Mouse (Mus musculus) liver, embryonic 13.5 days (tissue): Measurements from ENCODE around the gene Sox11. TPM values are rescaled to one million over a fixed set of nuclear protein-coding genes. Genes with fewer than 3 reads are reported as not detected.

Experiments used
- ATAC-seq: fragments of 200-750 bp; cut with Nextera tagmentation; 2 replicates; pipeline ENCODE4 v1.8.0; 2017; ENCODE audit warnings: low read depth, mild to moderate bottlenecking, moderate number of reproducible peaks, moderate library complexity
- DNase-seq: peaks from one replicate; pipeline ENCODE4 v3.0.0; 2022
- H3K27ac ChIP-seq: fragments of 300-500 bp; sonication (generic); 2 replicates; pipeline ENCODE4 v1.5.1; 2015; ENCODE audit warnings: moderate library complexity, mild to moderate bottlenecking, inconsistent platforms
- H3K27me3 ChIP-seq: fragments of 300-500 bp; sonication (generic); 2 replicates; pipeline ENCODE4 v1.6.1; 2015; ENCODE audit warnings: mild to moderate bottlenecking, inconsistent platforms
- H3K36me3 ChIP-seq: fragments of 300-500 bp; sonication (generic); 2 replicates; pipeline ENCODE4 v1.6.1; 2015; ENCODE audit warnings: mild to moderate bottlenecking, inconsistent platforms
- H3K4me1 ChIP-seq: fragments of 300-500 bp; sonication (generic); replicated peaks from 2 replicates; pipeline ENCODE4 v1.6.1; 2015; ENCODE audit warnings: inconsistent platforms
- H3K4me2 ChIP-seq: fragments of 300-500 bp; sonication (generic); 2 replicates; pipeline ENCODE4 v1.6.1; 2015; ENCODE audit warnings: inconsistent platforms, mild to moderate bottlenecking, moderate library complexity
- H3K4me3 ChIP-seq: fragments of 300-500 bp; sonication (generic); replicated peaks from 2 replicates; pipeline ENCODE4 v1.5.1; 2015; ENCODE audit warnings: mild to moderate bottlenecking, inconsistent platforms
- H3K9ac ChIP-seq: fragments of 300-500 bp; sonication (generic); 2 replicates; pipeline ENCODE4 v1.6.1; 2015; ENCODE audit warnings: mild to moderate bottlenecking, inconsistent platforms
- H3K9me3 ChIP-seq: fragments of 300-500 bp; sonication (generic); replicated peaks from 2 replicates; pipeline ENCODE4 v1.6.1; 2016; ENCODE audit warnings: inconsistent platforms
- WGBS: fragments of 180-500 bp; shearing (Covaris S2); methylation state at CpG from one replicate; pipeline ENCODE4 v1.1.7; 2015; ENCODE audit not compliant: insufficient replicate concordance; 5-methylcytosine and 5-hydroxymethylcytosine counted together
- polyA plus RNA-seq: library from polyadenylated mRNA; unstranded; fragments of >200 nt; fragmentation: Nextera tagmentation; extraction: Ambion mirVana; gene quantifications from 2 replicates; pipeline ENCODE4 v1.2.1, GENCODE M21; 2015

Gene Sox11
- polyA plus RNA-seq, 1 experiment from 2014 or later = 2.1 TPM

GRCm38 (mm10) chr12:27343606-27344410 is 1.4 kb upstream of the Sox11 start:
- no peaks in the 10 kb centered on the region for H3K9me3 ChIP-seq
- 0 out of 2 replicates have a peak, but pooled peaks cover 6% of the 10 kb centered on the region for H3K4me1 ChIP-seq
- H3K4me2 ChIP-seq = peak overlapping the region; percentile 61
- no peak overlapping the region for H3K27ac ChIP-seq
- no peak overlapping the region for H3K9ac ChIP-seq
- H3K36me3 ChIP-seq = no peaks in the 10 kb centered on the region
- DNase-seq (no peak), ATAC-seq (no peak)
- H3K4me3 ChIP-seq = peak overlapping the region; percentile 53
- 15% methylated on average over 17 of the region's 17 CpGs for WGBS
- H3K27me3 ChIP-seq = peaks cover 57% of the 10 kb centered on the region

- no peak overlapping the region for H3K27ac ChIP-seq
- H3K36me3 ChIP-seq = no peaks in the 10 kb centered on the region
- H3K4me3 ChIP-seq = peak overlapping the region; percentile 53
- under 1% methylated on average over 70 of the region's 83 CpGs for WGBS
- H3K9me3 ChIP-seq = no peaks in the 10 kb centered on the region
- peak; percentile 68 for ATAC-seq
- H3K27me3 ChIP-seq = peaks cover 66% of the 10 kb centered on the region
- DNase-seq = peak; percentile 32
- 0 out of 2 replicates have a peak, but pooled peaks cover 6% of the 10 kb centered on the region for H3K4me1 ChIP-seq
- no peak overlapping the region for H3K9ac ChIP-seq
- peak overlapping the region; percentile 61 for H3K4me2 ChIP-seq
These were observed 574 bp upstream of the Sox11 start for GRCm38 (mm10) chr12:27342691-27343605.

GRCm38 (mm10) chr12:27341130-27341870 is 1.1 kb downstream of the Sox11 start:
- 2% methylated on average over 79 of the region's 80 CpGs for WGBS
- no peaks in the 10 kb centered on the region for H3K36me3 ChIP-seq
- 0 out of 2 replicates have a peak, but pooled peaks cover 6% of the 10 kb centered on the region for H3K4me1 ChIP-seq
- peak overlapping the region; percentile 50 for H3K9ac ChIP-seq
- peaks cover 78% of the 10 kb centered on the region for H3K27me3 ChIP-seq
- H3K4me2 ChIP-seq = peak overlapping the region; percentile 61
- H3K9me3 ChIP-seq = no peaks in the 10 kb centered on the region
- ATAC-seq = no peak
- peak overlapping the region; percentile 53 for H3K4me3 ChIP-seq
- H3K27ac ChIP-seq = no peak overlapping the region
- no peak for DNase-seq

- H3K9ac ChIP-seq = no peak overlapping the region
- 0 out of 2 replicates have a peak, but pooled peaks cover 6% of the 10 kb centered on the region for H3K4me1 ChIP-seq
- WGBS = under 1% methylated on average over 14 of the region's 14 CpGs
- ATAC-seq (no peak), DNase-seq (no peak)
- no peaks in the 10 kb centered on the region for H3K9me3 ChIP-seq
- H3K4me2 ChIP-seq = peak overlapping the region; percentile 61; the same call in 1 of the 2 replicates
- H3K4me3 ChIP-seq = peak overlapping the region; percentile 53
- no peak overlapping the region for H3K27ac ChIP-seq
- H3K36me3 ChIP-seq = no peaks in the 10 kb centered on the region
- H3K27me3 ChIP-seq = peaks cover 78% of the 10 kb centered on the region
These were observed 1.8 kb downstream of the Sox11 start for GRCm38 (mm10) chr12:27340451-27341035.

GRCm38 (mm10) chr12:27339171-27339751 is 3.1 kb downstream of the Sox11 start:
- ATAC-seq (no peak), DNase-seq (no peak)
- Histone ChIP-seq H3K4me2 (peak overlapping the region; percentile 62), H3K4me1 (0 out of 2 replicates have a peak, but pooled peaks cover 6% of the 10 kb centered on the region), H3K27ac (no peak overlapping the region), H3K27me3 (peaks cover 72% of the 10 kb centered on the region), H3K4me3 (peak overlapping the region; percentile 53), H3K9me3 (no peaks in the 10 kb centered on the region), H3K9ac (peak overlapping the region; percentile 43; the same call in 1 of the 2 replicates), H3K36me3 (no peaks in the 10 kb centered on the region)
- under 1% methylated on average over 47 of the region's 47 CpGs for WGBS

- WGBS = under 1% methylated on average over 40 of the region's 40 CpGs
- ATAC-seq (no peak), DNase-seq (no peak)
- Histone ChIP-seq H3K4me2 (peak overlapping the region; percentile 62), H3K27me3 (peaks cover 67% of the 10 kb centered on the region), H3K4me3 (peak overlapping the region; percentile 53), H3K4me1 (0 out of 2 replicates have a peak, but pooled peaks cover 6% of the 10 kb centered on the region), H3K27ac (no peak overlapping the region), H3K9ac (peak overlapping the region; percentile 49; the same call in 1 of the 2 replicates), H3K9me3 (no peaks in the 10 kb centered on the region), H3K36me3 (no peaks in the 10 kb centered on the region)
These were observed 3.6 kb downstream of the Sox11 start for GRCm38 (mm10) chr12:27338721-27339170.

GRCm38 (mm10) chr12:27338116-27338515 is 4.3 kb downstream of the Sox11 start:
- Histone ChIP-seq H3K27ac (no peak overlapping the region), H3K9ac (no peak overlapping the region), H3K4me1 (0 out of 2 replicates have a peak, but pooled peaks cover 6% of the 10 kb centered on the region), H3K27me3 (peaks cover 61% of the 10 kb centered on the region), H3K4me2 (no peak overlapping the region), H3K36me3 (no peaks in the 10 kb centered on the region), H3K9me3 (no peaks in the 10 kb centered on the region), H3K4me3 (no peak overlapping the region)
- ATAC-seq (no peak), DNase-seq (no peak)
- WGBS = 14% methylated on average over 12 of the region's 12 CpGs

GRCm38 (mm10) chr12:27337482-27337881 is 4.9 kb downstream of the Sox11 start:
- Histone ChIP-seq H3K4me1 (0 out of 2 replicates have a peak, but pooled peaks cover 3% of the 10 kb centered on the region), H3K9me3 (no peaks in the 10 kb centered on the region), H3K4me2 (no peak overlapping the region), H3K9ac (no peak overlapping the region), H3K4me3 (no peak overlapping the region), H3K27ac (no peak overlapping the region), H3K27me3 (peaks cover 54% of the 10 kb centered on the region), H3K36me3 (no peaks in the 10 kb centered on the region)
- DNase-seq = no peak
- ATAC-seq = no peak
- 61% methylated on average over 1 of the region's 1 CpGs for WGBS

GRCm38 (mm10) chr12:27336801-27337200 is 5.6 kb downstream of the Sox11 start:
- WGBS = 55% methylated on average over 5 of the region's 5 CpGs
- Histone ChIP-seq H3K27ac (no peak overlapping the region), H3K27me3 (peaks cover 48% of the 10 kb centered on the region), H3K9ac (no peak overlapping the region), H3K36me3 (no peaks in the 10 kb centered on the region), H3K9me3 (no peaks in the 10 kb centered on the region), H3K4me3 (no peak overlapping the region), H3K4me1 (0 out of 2 replicates have a peak, but pooled peaks cover under 1% of the 10 kb centered on the region), H3K4me2 (no peak overlapping the region)
- no peak for DNase-seq
- no peak for ATAC-seq

GRCm38 (mm10) chr12:27336336-27336735 is 6.0 kb downstream of the Sox11 start:
- no peak for ATAC-seq
- H3K36me3 ChIP-seq = no peaks in the 10 kb centered on the region
- no peak for DNase-seq
- no peak overlapping the region for H3K27ac ChIP-seq
- H3K27me3 ChIP-seq = peaks cover 43% of the 10 kb centered on the region
- WGBS = 61% methylated on average over 7 of the region's 7 CpGs
- H3K9me3 ChIP-seq = no peaks in the 10 kb centered on the region
- no peak overlapping the region for H3K4me2 ChIP-seq
- H3K4me3 ChIP-seq = no peak overlapping the region
- H3K9ac ChIP-seq = no peak overlapping the region
- no peaks in the 10 kb centered on the region for H3K4me1 ChIP-seq
